Mouse (Mus musculus): ENCODE data around the gene Marcksl1. TPM values are rescaled to one million over a fixed set of nuclear protein-coding genes. Genes with fewer than 3 reads are reported as not detected.
"Not testable (repeated sequence)": the region's sequence is repeated elsewhere in the genome, so short reads cannot be mapped to it uniquely, and the experiment has no call there.

Marcksl1 gene
- polyA plus RNA-seq, 1 experiment from 2014 or later: 1,829 TPM

- Histone ChIP-seq H3K36me3 (peaks cover 31% of the 10 kb centered on the region), H3K4me1 (replicated peaks) (peaks cover 67% of the 10 kb centered on the region), H3K9ac (peak overlapping the region; percentile 100), H3K27me3 (no peaks in the 10 kb centered on the region), H3K9me3 (no peaks in the 10 kb centered on the region), H3K4me2 (peak overlapping the region; percentile 98), H3K27ac (peak overlapping the region; percentile 99), H3K4me3 (peak overlapping the region; percentile 100)
- ATAC-seq (ENCODE audit: low FRiP score): peak; percentile 16; the same call in 1 of the 2 replicates
- WGBS: 1% methylated on average over 29 of the region's 57 CpGs
These were observed 510 bp downstream of the Marcksl1 start for GRCm38 (mm10) chr4:129513891-129514290.

- peaks cover 62% of the 10 kb centered on the region for H3K4me1 ChIP-seq (replicated peaks)
These were observed 1.0 kb downstream of the Marcksl1 start for GRCm38 (mm10) chr4:129514300-129514898.

GRCm38 (mm10) chr4:129516925-129517324 lies 3.5 kb downstream of the Marcksl1 start:
- 0 out of 2 replicates have a peak overlapping the region, but pooled peaks have one; percentile 5 for H3K27ac ChIP-seq
- WGBS: 45% methylated on average over 2 of the region's 2 CpGs
- H3K9ac ChIP-seq: 0 out of 2 replicates have a peak overlapping the region, but pooled peaks have one; percentile 35
- peaks cover 40% of the 10 kb centered on the region for H3K4me1 ChIP-seq (replicated peaks)
- peaks cover 55% of the 10 kb centered on the region for H3K36me3 ChIP-seq
- H3K9me3 ChIP-seq: no peaks in the 10 kb centered on the region
- H3K4me3 ChIP-seq: no peak overlapping the region
- no peak for ATAC-seq (ENCODE audit: low FRiP score)
- H3K27me3 ChIP-seq: no peaks in the 10 kb centered on the region
- peak overlapping the region; percentile 21; the same call in 1 of the 2 replicates for H3K4me2 ChIP-seq

More at GRCm38 (mm10) chr4:129514300-129514898, 1.0 kb downstream of the Marcksl1 start:
- under 1% methylated on average over 35 of the region's 35 CpGs for WGBS
- ATAC-seq (ENCODE audit: low FRiP score): peak; percentile 19
- Histone ChIP-seq H3K9ac (peak overlapping the region; percentile 100), H3K4me2 (peak overlapping the region; percentile 98), H3K27me3 (no peaks in the 10 kb centered on the region), H3K4me3 (peak overlapping the region; percentile 100), H3K9me3 (no peaks in the 10 kb centered on the region), H3K36me3 (peaks cover 32% of the 10 kb centered on the region), H3K27ac (peak overlapping the region; percentile 99)

GRCm38 (mm10) chr4:129518519-129518918 lies 5.1 kb downstream of the Marcksl1 start:
- WGBS: 93% methylated on average over 8 of the region's 8 CpGs
- H3K4me3 ChIP-seq: no peak overlapping the region
- no peak overlapping the region for H3K4me2 ChIP-seq
- no peak for ATAC-seq (ENCODE audit: low FRiP score)
- peaks cover 27% of the 10 kb centered on the region for H3K4me1 ChIP-seq (replicated peaks)
- H3K9me3 ChIP-seq: no peaks in the 10 kb centered on the region
- H3K27me3 ChIP-seq: no peaks in the 10 kb centered on the region
- no peak overlapping the region for H3K27ac ChIP-seq
- peaks cover 71% of the 10 kb centered on the region for H3K36me3 ChIP-seq
- no peak overlapping the region for H3K9ac ChIP-seq

GRCm38 (mm10) chr4:129525338-129525737 lies 12.0 kb downstream of the Marcksl1 start:
- H3K9ac ChIP-seq: no peak overlapping the region
- H3K27me3 ChIP-seq: no peaks in the 10 kb centered on the region
- no peak overlapping the region for H3K27ac ChIP-seq
- ATAC-seq (ENCODE audit: low FRiP score): no peak
- no peak overlapping the region for H3K4me2 ChIP-seq
- no peaks in the 10 kb centered on the region for H3K4me1 ChIP-seq (replicated peaks)
- no peaks in the 10 kb centered on the region for H3K9me3 ChIP-seq
- 90% methylated on average over 5 of the region's 5 CpGs for WGBS
- H3K36me3 ChIP-seq: peaks cover 87% of the 10 kb centered on the region
- no peak overlapping the region for H3K4me3 ChIP-seq

- Histone ChIP-seq H3K27ac (no peak overlapping the region), H3K4me3 (no peak overlapping the region), H3K27me3 (no peaks in the 10 kb centered on the region), H3K4me1 (replicated peaks) (no peaks in the 10 kb centered on the region), H3K9ac (no peak overlapping the region), H3K36me3 (peaks cover 87% of the 10 kb centered on the region), H3K9me3 (no peaks in the 10 kb centered on the region), H3K4me2 (no peak overlapping the region)
- no peak for ATAC-seq (ENCODE audit: low FRiP score)
- 89% methylated on average over 3 of the region's 3 CpGs for WGBS
These were observed 12.5 kb downstream of the Marcksl1 start for GRCm38 (mm10) chr4:129525889-129526288.

- H3K4me3 ChIP-seq; H3K4me1 ChIP-seq (replicated peaks); ATAC-seq (ENCODE audit: low FRiP score); H3K27me3 ChIP-seq; H3K27ac ChIP-seq; H3K4me2 ChIP-seq; H3K9me3 ChIP-seq; H3K9ac ChIP-seq: not testable (repeated sequence)
- WGBS: 94% methylated on average over 6 of the region's 6 CpGs
- peaks cover 80% of the 10 kb centered on the region for H3K36me3 ChIP-seq
These were observed 15.5 kb downstream of the Marcksl1 start for GRCm38 (mm10) chr4:129528901-129529300.

GRCm38 (mm10) chr4:129540012-129540411 lies 26.6 kb downstream of the Marcksl1 start:
- ATAC-seq (ENCODE audit: low FRiP score): no peak
- no peaks in the 10 kb centered on the region for H3K27me3 ChIP-seq
- H3K4me3 ChIP-seq: no peak overlapping the region
- no peak overlapping the region for H3K27ac ChIP-seq
- WGBS: 87% methylated on average over 6 of the region's 6 CpGs
- no peaks in the 10 kb centered on the region for H3K9me3 ChIP-seq
- H3K4me1 ChIP-seq (replicated peaks): peaks cover 20% of the 10 kb centered on the region
- no peak overlapping the region for H3K9ac ChIP-seq
- no peak overlapping the region for H3K4me2 ChIP-seq
- H3K36me3 ChIP-seq: peaks cover 26% of the 10 kb centered on the region

GRCm38 (mm10) chr4:129541868-129542591 lies 28.6 kb downstream of the Marcksl1 start:
- Histone ChIP-seq H3K9me3 (no peaks in the 10 kb centered on the region), H3K9ac (peak overlapping the region; percentile 87), H3K4me1 (replicated peaks) (peaks cover 20% of the 10 kb centered on the region), H3K27me3 (no peaks in the 10 kb centered on the region), H3K36me3 (peaks cover 20% of the 10 kb centered on the region), H3K27ac (peak overlapping the region; percentile 84), H3K4me3 (peak overlapping the region; percentile 77), H3K4me2 (peak overlapping the region; percentile 77)
- WGBS: under 1% methylated on average over 28 of the region's 30 CpGs
- peak; percentile 29 for ATAC-seq (ENCODE audit: low FRiP score)

- H3K9me3 ChIP-seq: no peaks in the 10 kb centered on the region
- H3K4me2 ChIP-seq: peak within 1 kb of the TSS; percentile 77
- H3K4me3 ChIP-seq: peak within 1 kb of the TSS; percentile 77
- WGBS: 1% methylated on average over 46 of the region's 46 CpGs
- peaks cover 20% of the 10 kb centered on the region for H3K4me1 ChIP-seq (replicated peaks)
- H3K27me3 ChIP-seq: no peaks in the 10 kb centered on the region
- H3K36me3 ChIP-seq: peaks cover 18% of the 10 kb centered on the region
- H3K27ac ChIP-seq: peak within 1 kb of the TSS; percentile 84
- peak within 1 kb of the TSS; percentile 87 for H3K9ac ChIP-seq
- peak; percentile 99 for ATAC-seq (ENCODE audit: low FRiP score)
These were observed 29.3 kb downstream of the Marcksl1 start, which contains the start of gene Hdac1 for GRCm38 (mm10) chr4:129542592-129543141. Hdac1 (minus strand) TSS chr4:129542713.

- WGBS: 81% methylated on average over 4 of the region's 4 CpGs
- no peak overlapping the region for H3K4me3 ChIP-seq
- no peaks in the 10 kb centered on the region for H3K27me3 ChIP-seq
- H3K9ac ChIP-seq: no peak overlapping the region
- H3K36me3 ChIP-seq: peaks cover 11% of the 10 kb centered on the region
- no peaks in the 10 kb centered on the region for H3K9me3 ChIP-seq
- no peak for ATAC-seq (ENCODE audit: low FRiP score)
- H3K4me2 ChIP-seq: no peak overlapping the region
- H3K4me1 ChIP-seq (replicated peaks): peaks cover 20% of the 10 kb centered on the region
- no peak overlapping the region for H3K27ac ChIP-seq
These were observed 30.7 kb downstream of the Marcksl1 start for GRCm38 (mm10) chr4:129544106-129544505.

- H3K4me2 ChIP-seq; H3K27me3 ChIP-seq; H3K27ac ChIP-seq; ATAC-seq (ENCODE audit: low FRiP score); H3K4me1 ChIP-seq (replicated peaks); H3K9me3 ChIP-seq; H3K4me3 ChIP-seq; H3K9ac ChIP-seq; H3K36me3 ChIP-seq: not testable (repeated sequence)
- WGBS: 84% methylated on average over 4 of the region's 4 CpGs
These were observed 34.2 kb downstream of the Marcksl1 start for GRCm38 (mm10) chr4:129547631-129548030.
